Mouse (Mus musculus) telencephalon, adult 2 months (tissue): ENCODE measurements around the gene 2210016L21Rik.
A peak's percentile ranks its signal among the peaks of the same experiment; 100 is the strongest.

ENCODE experiments used
- DNase-seq: peaks from one replicate; pipeline ENCODE4 v3.0.0-alpha.2; 2011; ENCODE audit warnings: low read depth, low spot score

The 2210016L21Rik gene

GRCm38 (mm10) chr5:114978473-114978872, 36.5 kb downstream of the 2210016L21Rik start:
- no peak for DNase-seq

GRCm38 (mm10) chr5:114978888-114979249, 36.9 kb downstream of the 2210016L21Rik start:
- peak; percentile 29 for DNase-seq

GRCm38 (mm10) chr5:114979250-114980121, 37.5 kb downstream of the 2210016L21Rik start:
- peak; percentile 45 for DNase-seq

- no peak for DNase-seq
Observed at GRCm38 (mm10) chr5:114980122-114980748, 38.3 kb downstream of the 2210016L21Rik start.

- DNase-seq: no peak
Observed at GRCm38 (mm10) chr5:114982001-114982400, 40.0 kb downstream of the 2210016L21Rik start.

GRCm38 (mm10) chr5:114985074-114985473, 43.1 kb downstream of the 2210016L21Rik start:
- no peak for DNase-seq

GRCm38 (mm10) chr5:114996447-114996846, 54.5 kb downstream of the 2210016L21Rik start:
- DNase-seq: no peak

- no peak for DNase-seq
Observed at GRCm38 (mm10) chr5:114997327-114997726, 55.4 kb downstream of the 2210016L21Rik start.
